Mouse (Mus musculus): Measurements from ENCODE around the gene Pigv. TPM values are rescaled to one million over a fixed set of nuclear protein-coding genes. Genes with fewer than 3 reads are reported as not detected.

Pigv gene
- 10 to 100 TPM; 16.4 to 21.6 TPM for total RNA-seq (2023)

GRCm38 (mm10) chr4:133671881-133672844, at the start of gene Pigv:
Gene Pigv (minus strand): TSS chr4:133672647.

GRCm38 (mm10) chr4:133649989-133650699, 22.3 kb downstream of the Pigv start, which contains the start of gene Zdhhc18:
Gene Zdhhc18 (minus strand): TSS chr4:133650154.

Other genes with a start within 250 kb of the Pigv start
- not detected for gene Tent5b, start 192.5 kb downstream of the Pigv start, total RNA-seq (2023)
- gene Trnp1, start 174.1 kb downstream of the Pigv start, total RNA-seq (2023), result not detected
- gene Kdf1, start 153.7 kb downstream of the Pigv start, total RNA-seq (2023), result not detected
- 10 to 100 TPM; 44.9 to 54.0 TPM for gene Nudc, start 126.7 kb downstream of the Pigv start, total RNA-seq (2023)
- under 1 TPM in 1 of 2 experiments, not detected in 1; 0.31 TPM for gene Nr0b2, start 119.3 kb downstream of the Pigv start, total RNA-seq (2023)
- 10 to 100 TPM; 10.4 to 16.2 TPM for gene Gpatch3, start 97.9 kb downstream of the Pigv start, total RNA-seq (2023)
- gene Gpn2, start 88.3 kb downstream of the Pigv start, total RNA-seq (2023), result 10 to 100 TPM; 11.0 to 13.2 TPM
- 10 to 100 TPM; 10.3 to 11.8 TPM for gene Sfn, start 70.5 kb downstream of the Pigv start, total RNA-seq (2023)
- 100 to 1,000 TPM; 110 to 125 TPM for gene Zdhhc18, start 22.5 kb downstream of the Pigv start, total RNA-seq (2023)
- gene Arid1a, start 84.1 kb upstream of the Pigv start, total RNA-seq (2023), result 100 to 1,000 TPM; 127 to 138 TPM
- gene Rps6ka1, start 215.2 kb upstream of the Pigv start, total RNA-seq (2023), result 100 to 1,000 TPM; 257 to 277 TPM

All from neutrophil, adult 59 days (primary cell).